Mouse (Mus musculus): ENCODE measurements around the gene Rab30. TPM values are rescaled to one million over a fixed set of nuclear protein-coding genes. Genes with fewer than 3 reads are reported as not detected.
"Not testable (repeated sequence)": the region's sequence is repeated elsewhere in the genome, so short reads cannot be mapped to it uniquely, and the experiment has no call there.

Rab30 gene
- polyA plus RNA-seq, 2 experiments, result 12.6 to 22.7 TPM

GRCm38 (mm10) chr7:92761161-92761560 lies 19.8 kb downstream of the Rab30 start:
- Histone ChIP-seq H3K27me3 (ENCODE audit: control insufficient read depth, insufficient read depth, low read length) (no peaks in the 10 kb centered on the region), H3K9me3 (ENCODE audit: control insufficient read depth, low read length) (no peaks in the 10 kb centered on the region), H3K36me3 (ENCODE audit: control insufficient read depth, insufficient read depth, low read length) (no peaks in the 10 kb centered on the region), H3K4me3 (replicated peaks; ENCODE audit: low read length) (no peak overlapping the region), H3K4me1 (ENCODE audit: control insufficient read depth, insufficient read depth, low read length) (peaks cover 6% of the 10 kb centered on the region; the same call in 1 of the 2 replicates), H3K27ac (replicated peaks; ENCODE audit: low read depth, low read length) (no peak overlapping the region), H3K4me2 (replicated peaks; ENCODE audit: low read depth, low read length, severe bottlenecking) (no peak overlapping the region), H3K9ac (ENCODE audit: low read depth, low read length, severe bottlenecking) (no peak overlapping the region)
- 69% methylated on average over 9 of the region's 9 CpGs for WGBS
- DNase-seq (ENCODE audit: low spot score) (no peak), ATAC-seq (ENCODE audit: low FRiP score, low read depth) (no peak)
- no peak for TF ChIP-seq POLR2A (IDR thresholded peaks at IDR 0.05; ENCODE audit: borderline replicate concordance, extremely low read depth, insufficient read depth, insufficient read length)

- no peak for ATAC-seq (ENCODE audit: low FRiP score, low read depth)
- H3K4me3 ChIP-seq (replicated peaks; ENCODE audit: low read length), result no peak overlapping the region
- H3K27ac ChIP-seq (replicated peaks; ENCODE audit: low read depth, low read length), result no peak overlapping the region
- WGBS, result 64% methylated on average over 9 of the region's 9 CpGs
- DNase-seq (ENCODE audit: low spot score), result no peak
- H3K36me3 ChIP-seq (ENCODE audit: control insufficient read depth, insufficient read depth, low read length), result no peaks in the 10 kb centered on the region
- H3K9ac ChIP-seq (ENCODE audit: low read depth, low read length, severe bottlenecking), result no peak overlapping the region
- H3K4me2 ChIP-seq (replicated peaks; ENCODE audit: low read depth, low read length, severe bottlenecking), result no peak overlapping the region
- H3K27me3 ChIP-seq (ENCODE audit: control insufficient read depth, insufficient read depth, low read length), result no peaks in the 10 kb centered on the region
- no peak for TF ChIP-seq POLR2A (IDR thresholded peaks at IDR 0.05; ENCODE audit: borderline replicate concordance, extremely low read depth, insufficient read depth, insufficient read length)
- H3K9me3 ChIP-seq (ENCODE audit: control insufficient read depth, low read length), result no peaks in the 10 kb centered on the region
- H3K4me1 ChIP-seq (ENCODE audit: control insufficient read depth, insufficient read depth, low read length), result peaks cover 23% of the 10 kb centered on the region
Measured at GRCm38 (mm10) chr7:92765426-92765825, 24.0 kb downstream of the Rab30 start.

GRCm38 (mm10) chr7:92766096-92767090 lies 25.0 kb downstream of the Rab30 start:
- no peaks in the 10 kb centered on the region for H3K27me3 ChIP-seq (ENCODE audit: control insufficient read depth, insufficient read depth, low read length)
- H3K4me2 ChIP-seq (replicated peaks; ENCODE audit: low read depth, low read length, severe bottlenecking), result no peak overlapping the region
- no peaks in the 10 kb centered on the region for H3K9me3 ChIP-seq (ENCODE audit: control insufficient read depth, low read length)
- peak; percentile 66 for DNase-seq (ENCODE audit: low spot score)
- H3K4me1 ChIP-seq (ENCODE audit: control insufficient read depth, insufficient read depth, low read length), result peaks cover 21% of the 10 kb centered on the region
- no peak for TF ChIP-seq POLR2A (IDR thresholded peaks at IDR 0.05; ENCODE audit: borderline replicate concordance, extremely low read depth, insufficient read depth, insufficient read length)
- H3K36me3 ChIP-seq (ENCODE audit: control insufficient read depth, insufficient read depth, low read length), result no peaks in the 10 kb centered on the region
- no peak overlapping the region for H3K9ac ChIP-seq (ENCODE audit: low read depth, low read length, severe bottlenecking)
- no peak overlapping the region for H3K27ac ChIP-seq (replicated peaks; ENCODE audit: low read depth, low read length)
- 32% methylated on average over 9 of the region's 9 CpGs for WGBS
- H3K4me3 ChIP-seq (replicated peaks; ENCODE audit: low read length), result no peak overlapping the region
- ATAC-seq (ENCODE audit: low FRiP score, low read depth), result no peak

GRCm38 (mm10) chr7:92768116-92768515 lies 26.7 kb downstream of the Rab30 start:
- H3K27ac ChIP-seq (replicated peaks; ENCODE audit: low read depth, low read length); DNase-seq (ENCODE audit: low spot score); H3K36me3 ChIP-seq (ENCODE audit: control insufficient read depth, insufficient read depth, low read length); H3K9me3 ChIP-seq (ENCODE audit: control insufficient read depth, low read length); H3K9ac ChIP-seq (ENCODE audit: low read depth, low read length, severe bottlenecking); ATAC-seq (ENCODE audit: low FRiP score, low read depth); H3K4me3 ChIP-seq (replicated peaks; ENCODE audit: low read length); H3K4me2 ChIP-seq (replicated peaks; ENCODE audit: low read depth, low read length, severe bottlenecking); H3K27me3 ChIP-seq (ENCODE audit: control insufficient read depth, insufficient read depth, low read length): not testable (repeated sequence)
- 95% methylated on average over 12 of the region's 12 CpGs for WGBS
- peaks cover 21% of the 10 kb centered on the region for H3K4me1 ChIP-seq (ENCODE audit: control insufficient read depth, insufficient read depth, low read length)

GRCm38 (mm10) chr7:92768859-92769258 lies 27.5 kb downstream of the Rab30 start:
- Histone ChIP-seq H3K4me3 (replicated peaks; ENCODE audit: low read length) (no peak overlapping the region), H3K36me3 (ENCODE audit: control insufficient read depth, insufficient read depth, low read length) (no peaks in the 10 kb centered on the region), H3K4me2 (replicated peaks; ENCODE audit: low read depth, low read length, severe bottlenecking) (no peak overlapping the region), H3K9ac (ENCODE audit: low read depth, low read length, severe bottlenecking) (no peak overlapping the region; the same call in 1 of the 2 replicates), H3K27ac (replicated peaks; ENCODE audit: low read depth, low read length) (no peak overlapping the region), H3K4me1 (ENCODE audit: control insufficient read depth, insufficient read depth, low read length) (peaks cover 21% of the 10 kb centered on the region), H3K27me3 (ENCODE audit: control insufficient read depth, insufficient read depth, low read length) (no peaks in the 10 kb centered on the region), H3K9me3 (ENCODE audit: control insufficient read depth, low read length) (no peaks in the 10 kb centered on the region)
- ATAC-seq (ENCODE audit: low FRiP score, low read depth) (no peak), DNase-seq (ENCODE audit: low spot score) (no peak)
- no peak for TF ChIP-seq POLR2A (IDR thresholded peaks at IDR 0.05; ENCODE audit: borderline replicate concordance, extremely low read depth, insufficient read depth, insufficient read length)
- WGBS, result 62% methylated on average over 7 of the region's 7 CpGs
